Mouse (Mus musculus) kidney, adult 11 months (tissue): ENCODE measurements around the gene Lrrc4.

ENCODE experiments used
- DNase-seq: peaks from one replicate; pipeline ENCODE4 v3.0.0; 2022

The Lrrc4 gene

DNA sequence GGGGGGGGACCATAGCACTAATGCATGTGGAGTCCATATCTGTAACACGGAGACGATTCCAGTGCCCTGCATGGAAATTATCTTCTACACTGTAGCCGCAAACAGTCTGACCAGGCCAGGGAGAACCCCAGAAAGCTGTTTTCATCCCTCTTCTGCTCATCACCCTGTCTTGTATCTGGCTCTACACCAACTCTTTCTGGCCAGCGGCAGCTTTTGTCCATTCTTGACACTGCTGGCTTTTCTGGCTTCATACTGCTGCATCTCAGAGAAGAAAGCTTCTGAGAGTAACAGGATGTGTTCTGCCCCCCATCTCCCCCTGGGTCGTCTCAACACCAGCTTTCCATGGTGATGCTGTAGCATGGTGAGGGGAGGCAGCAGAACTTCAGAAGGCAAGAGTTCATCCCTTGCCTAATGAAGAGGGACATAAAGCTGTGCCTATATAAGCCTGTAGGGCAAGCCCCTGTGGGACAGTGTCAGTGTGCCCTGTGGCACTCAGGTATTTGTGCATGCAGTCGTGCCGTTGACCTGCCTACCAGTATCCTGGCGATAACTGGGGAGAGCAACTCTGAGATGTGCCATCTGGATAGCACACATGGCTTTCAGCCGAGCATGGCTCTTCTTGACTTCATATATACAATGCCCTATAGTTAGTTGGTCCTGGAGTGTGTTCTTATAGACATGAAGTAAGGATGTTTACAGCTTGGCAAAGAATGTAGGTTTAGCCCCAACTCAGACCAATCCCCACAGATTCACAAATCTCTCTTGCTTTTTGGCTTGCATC, 111.0 kb downstream of the Lrrc4 start:
- DNase-seq = no peak

DNA sequence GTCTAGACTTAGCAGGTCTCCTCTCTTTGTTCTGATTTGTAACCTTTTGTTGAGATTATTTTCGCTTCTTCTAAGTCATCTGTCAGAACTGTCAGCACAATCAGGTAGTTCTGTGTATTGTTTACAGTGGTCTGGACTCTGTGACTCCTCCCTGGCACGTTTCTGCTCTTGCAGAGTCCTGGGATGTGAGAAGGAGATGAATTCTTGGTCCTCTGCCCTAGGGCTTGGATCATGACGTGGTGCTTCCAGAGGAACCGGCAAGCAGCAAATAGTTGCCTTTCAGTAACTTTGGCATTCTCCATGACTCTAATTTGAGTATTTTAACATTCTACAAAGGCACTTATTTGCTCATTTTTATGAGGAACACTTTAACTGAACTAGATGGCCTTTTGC, 113.7 kb downstream of the Lrrc4 start:
- no peak for DNase-seq

DNA sequence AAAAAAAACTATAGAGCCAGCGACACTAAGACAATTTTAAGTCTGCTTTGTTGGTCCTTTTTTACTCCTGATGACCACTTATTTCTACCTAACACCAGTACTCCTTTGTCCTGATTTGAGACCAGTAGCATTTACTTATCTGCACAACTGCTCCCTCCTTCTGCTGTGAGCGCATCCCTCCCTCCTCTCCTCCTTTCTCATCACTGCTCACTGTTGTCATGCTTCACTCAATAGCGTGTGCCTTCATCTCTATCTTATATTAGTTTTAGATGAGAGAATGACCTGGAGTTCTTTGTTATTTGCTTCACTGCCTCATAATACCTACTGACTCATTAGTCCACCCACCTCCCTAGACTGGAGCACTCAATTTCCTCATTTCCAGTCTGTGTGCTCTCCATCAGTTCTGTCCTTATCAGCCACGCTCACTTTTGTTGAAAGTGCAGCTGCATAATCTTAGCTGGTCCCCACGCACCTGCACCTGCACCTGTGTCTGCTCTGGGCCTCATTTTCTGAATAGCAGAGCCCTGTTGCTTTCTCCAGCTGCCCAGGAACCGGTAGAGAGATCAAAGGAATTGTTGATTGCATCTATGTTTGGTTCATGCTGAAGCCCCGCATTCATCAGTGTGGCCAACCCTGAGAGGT, 114.2 kb downstream of the Lrrc4 start:
- DNase-seq = no peak

DNA sequence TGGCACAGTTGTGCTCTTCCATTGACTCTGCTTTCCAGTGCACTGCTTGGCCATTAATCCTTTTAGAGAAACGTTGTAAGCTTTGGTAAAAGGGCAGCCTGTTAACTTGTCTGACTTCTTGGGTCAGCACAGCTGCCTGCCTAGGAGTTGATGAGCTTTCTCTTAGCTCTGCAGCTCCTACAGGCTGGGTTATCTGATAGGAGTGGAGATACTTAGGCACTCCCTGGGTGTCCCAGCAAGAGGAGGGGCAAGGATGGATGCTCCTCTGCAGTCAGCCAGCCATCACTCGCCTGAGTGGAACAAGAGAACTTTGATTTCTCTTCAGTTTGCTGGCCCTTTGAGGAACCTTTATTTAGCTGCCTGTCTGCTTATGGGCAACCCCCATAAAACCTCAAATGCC, 121.5 kb downstream of the Lrrc4 start:
- DNase-seq = no peak

DNA sequence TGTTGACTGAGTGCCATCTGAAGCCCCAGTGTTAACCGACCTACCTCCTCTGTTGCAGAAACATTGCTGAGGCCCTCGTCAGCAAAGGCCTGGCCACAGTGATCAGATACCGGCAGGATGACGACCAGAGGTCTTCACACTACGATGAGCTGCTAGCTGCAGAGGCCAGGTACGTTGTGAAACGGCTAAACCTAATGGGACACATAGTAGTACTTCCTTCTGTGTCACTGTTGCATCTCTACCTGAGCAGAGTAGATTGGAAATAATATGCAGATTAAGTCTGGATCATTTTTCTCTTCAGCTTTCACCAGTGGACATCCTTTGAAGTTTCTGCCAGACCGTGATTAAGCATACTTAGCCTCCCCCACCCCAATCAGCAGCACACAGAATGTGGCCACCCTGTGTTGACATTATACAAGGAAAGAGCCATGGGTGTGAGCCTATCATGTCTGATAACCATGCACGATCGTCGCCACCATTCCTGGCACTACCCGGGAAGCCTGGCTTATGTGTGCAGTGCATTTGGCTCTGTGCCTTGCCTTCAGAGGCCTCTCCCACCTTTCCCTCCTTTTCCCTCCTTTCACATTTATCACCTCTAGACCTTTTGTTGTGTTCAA, 124.5 kb downstream of the Lrrc4 start:
- DNase-seq = no peak

DNA sequence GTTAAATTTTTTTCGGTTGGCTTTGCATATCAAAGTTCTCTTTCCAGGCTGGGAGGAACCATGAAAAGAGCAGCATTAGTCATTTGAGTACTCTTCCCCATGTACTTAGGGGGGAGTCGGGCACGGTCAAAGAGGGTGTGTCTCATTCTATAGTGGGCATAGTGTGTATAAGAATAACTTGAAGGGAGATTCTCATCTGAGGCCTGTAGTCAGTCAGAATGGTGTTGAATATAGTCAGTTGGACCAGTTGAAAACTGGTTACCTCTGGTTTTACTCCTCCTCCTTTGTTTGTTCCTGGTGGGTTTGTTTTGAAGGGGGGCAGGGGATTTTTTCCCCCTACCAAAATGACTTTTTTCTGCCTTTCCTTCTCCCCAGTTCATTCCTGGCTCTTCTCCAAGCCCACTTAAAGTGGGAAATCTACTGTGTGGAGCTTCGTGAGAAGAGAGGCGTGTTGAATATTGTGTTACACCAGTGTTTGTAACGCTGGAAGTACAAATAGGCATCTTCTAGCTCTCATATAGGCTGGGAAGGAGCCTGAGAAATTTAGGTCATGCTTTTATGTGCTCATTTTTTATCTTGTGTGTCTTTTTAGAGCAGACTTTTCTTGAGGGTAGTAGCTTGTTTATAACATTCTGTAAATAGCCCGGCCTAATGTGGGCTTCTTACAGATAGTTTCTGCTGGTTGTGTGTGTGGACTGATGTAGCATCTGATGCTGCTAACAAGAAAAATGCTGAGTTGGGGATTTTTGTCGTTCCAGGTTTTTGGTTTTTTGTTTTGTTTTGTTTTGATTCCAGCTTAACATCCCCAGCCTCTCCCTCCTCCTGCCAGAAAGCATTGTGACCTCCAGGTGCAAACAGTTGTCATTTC, 125.2 kb downstream of the Lrrc4 start:
- no peak for DNase-seq

DNA sequence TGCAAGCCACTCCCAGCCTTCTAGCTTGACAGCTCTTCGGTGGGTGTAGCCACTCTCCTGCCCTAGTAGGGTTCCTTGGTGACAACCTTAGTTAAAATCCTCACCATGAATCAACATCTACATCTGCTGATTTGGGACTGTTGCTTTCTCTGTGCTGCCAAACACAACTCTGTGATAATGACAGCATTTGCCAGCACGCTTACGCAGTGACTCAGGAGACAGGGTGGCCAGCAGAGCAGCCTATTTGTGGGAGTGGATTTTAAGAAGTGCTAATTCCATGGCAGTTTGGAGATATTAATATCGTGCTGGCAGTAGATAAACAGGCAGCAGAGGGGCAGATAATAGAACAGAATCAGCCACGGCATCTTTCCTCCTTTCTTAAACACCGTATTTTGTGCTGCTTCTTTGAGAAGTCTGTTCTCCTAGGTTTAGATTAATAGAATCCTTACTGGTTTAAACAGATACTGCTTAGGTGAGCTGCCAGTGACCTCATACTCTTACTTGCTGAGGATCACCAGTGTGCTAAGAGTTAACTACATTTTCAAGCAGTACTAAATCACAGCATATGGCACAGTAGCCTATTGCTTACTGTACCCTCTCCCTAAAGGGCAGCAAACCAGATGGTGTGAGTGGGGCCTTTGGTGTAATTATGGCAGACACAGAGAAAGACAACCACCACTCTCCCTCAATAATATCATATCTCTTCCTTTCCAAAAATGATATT, 126.0 kb downstream of the Lrrc4 start:
- DNase-seq = no peak

DNA sequence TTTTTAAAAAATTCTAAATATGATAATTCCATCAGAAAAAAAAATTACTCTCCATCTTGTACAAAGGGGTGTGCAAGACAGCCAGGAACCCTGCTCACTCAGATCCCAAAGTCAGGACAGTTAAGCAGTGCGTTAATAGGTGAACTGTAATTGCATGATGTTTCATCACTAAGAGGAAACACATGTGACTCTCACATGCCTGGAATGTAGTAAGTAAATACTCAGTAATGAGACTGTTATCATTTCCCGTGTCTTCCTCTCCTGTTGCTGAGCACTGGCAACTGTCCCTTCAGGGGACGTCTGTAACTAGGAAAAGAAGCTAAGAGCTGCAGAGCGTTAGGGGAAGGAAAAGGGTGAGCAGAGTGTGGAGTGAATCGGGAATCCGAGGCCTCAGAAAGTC, 126.9 kb downstream of the Lrrc4 start:
- no peak for DNase-seq

DNA sequence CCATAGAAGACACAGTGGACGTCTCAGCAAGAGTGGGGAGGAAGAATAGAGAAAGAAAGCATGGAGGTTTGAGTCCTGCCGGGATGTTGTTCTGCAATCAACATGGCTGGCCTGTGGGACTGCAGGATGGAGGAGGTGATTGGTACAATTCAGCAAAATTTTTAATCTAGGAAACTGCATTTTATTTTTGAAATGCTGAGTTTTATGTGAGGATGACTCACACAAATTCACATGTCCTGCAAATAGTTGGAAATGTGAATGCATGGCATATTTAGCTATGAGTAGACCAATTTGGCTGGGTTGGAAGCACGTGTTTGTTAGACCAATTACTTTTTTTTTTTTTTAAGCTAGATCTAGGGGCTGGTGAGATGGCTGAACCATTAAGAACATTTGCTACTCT, 134.3 kb downstream of the Lrrc4 start:
- no peak for DNase-seq

DNA sequence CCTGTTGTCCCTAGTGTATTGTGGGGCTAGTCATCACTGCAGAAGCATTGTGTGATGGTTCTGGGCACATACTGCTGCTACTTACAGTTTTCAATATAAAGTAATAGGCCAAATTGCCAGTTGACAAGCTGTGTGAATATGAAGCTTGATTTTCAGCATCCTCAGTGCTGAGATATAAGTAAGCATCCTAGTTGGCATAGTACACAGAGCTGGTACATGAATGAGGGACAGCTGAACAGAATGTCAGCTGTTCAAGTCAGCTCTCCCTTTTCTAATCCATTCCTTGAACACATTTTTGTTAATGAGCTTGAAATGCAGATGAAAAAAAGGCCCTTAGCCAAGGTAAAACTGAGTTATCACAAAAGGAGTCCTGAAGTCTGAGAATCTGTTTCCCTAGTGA, 138.9 kb downstream of the Lrrc4 start:
- no peak for DNase-seq

DNA sequence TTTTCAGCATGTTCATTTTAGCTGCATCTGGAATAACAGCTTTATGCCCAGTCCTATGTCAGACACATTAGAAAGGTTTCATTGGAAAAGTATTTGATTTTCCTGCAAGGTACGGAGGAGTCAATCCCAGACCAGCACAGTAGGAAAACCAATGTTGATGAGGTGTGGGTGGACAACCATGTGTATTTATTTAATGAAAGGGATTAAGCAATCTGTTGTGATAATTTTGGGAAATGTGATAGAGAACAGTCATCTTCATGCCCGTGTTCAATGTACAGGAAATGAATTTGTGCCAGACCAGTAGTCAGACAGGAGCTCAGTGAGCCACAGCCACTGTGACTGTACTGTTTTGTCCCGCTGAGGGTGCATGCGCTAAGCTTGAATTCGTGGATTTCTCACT, 143.8 kb downstream of the Lrrc4 start:
- no peak for DNase-seq

DNA sequence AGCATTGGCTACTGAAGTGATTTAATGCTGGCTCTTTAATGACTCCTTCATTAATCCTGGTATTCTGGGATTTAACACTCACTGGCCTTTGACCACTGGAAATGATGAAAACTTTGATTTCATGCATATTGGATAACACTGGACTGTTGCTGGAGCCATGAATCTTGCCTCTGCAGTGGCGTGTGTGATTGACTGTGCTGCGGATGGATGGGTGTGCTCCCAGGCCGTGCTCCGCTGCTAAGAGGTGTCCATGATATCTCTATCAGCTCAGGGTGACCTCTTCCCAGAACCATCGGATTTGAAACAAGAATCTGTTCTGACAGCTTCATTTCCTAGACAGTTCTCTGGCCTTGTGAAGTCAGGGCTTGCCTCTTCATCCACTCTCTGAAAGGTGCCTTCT, 145.8 kb downstream of the Lrrc4 start:
- DNase-seq = no peak

DNA sequence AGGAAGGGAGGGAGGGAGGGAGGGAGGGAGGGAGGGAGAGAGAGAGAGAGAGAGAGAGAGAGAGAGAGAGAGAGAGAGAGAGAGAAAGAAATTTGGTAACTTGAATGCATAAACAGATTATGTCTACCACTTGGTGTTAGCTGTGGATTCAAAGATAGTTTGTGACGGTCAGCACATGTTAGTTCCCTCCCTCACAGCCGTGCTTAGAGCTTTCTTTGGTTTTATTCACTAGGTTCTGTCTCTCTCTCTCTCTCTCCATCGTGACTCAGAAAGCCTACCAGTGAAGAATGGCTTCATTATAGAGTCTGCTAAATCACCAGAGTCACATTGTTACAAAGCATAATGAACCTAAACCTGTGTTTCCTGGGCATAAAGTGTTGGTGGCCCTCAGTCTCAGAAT, 146.5 kb downstream of the Lrrc4 start:
- DNase-seq = no peak

DNA sequence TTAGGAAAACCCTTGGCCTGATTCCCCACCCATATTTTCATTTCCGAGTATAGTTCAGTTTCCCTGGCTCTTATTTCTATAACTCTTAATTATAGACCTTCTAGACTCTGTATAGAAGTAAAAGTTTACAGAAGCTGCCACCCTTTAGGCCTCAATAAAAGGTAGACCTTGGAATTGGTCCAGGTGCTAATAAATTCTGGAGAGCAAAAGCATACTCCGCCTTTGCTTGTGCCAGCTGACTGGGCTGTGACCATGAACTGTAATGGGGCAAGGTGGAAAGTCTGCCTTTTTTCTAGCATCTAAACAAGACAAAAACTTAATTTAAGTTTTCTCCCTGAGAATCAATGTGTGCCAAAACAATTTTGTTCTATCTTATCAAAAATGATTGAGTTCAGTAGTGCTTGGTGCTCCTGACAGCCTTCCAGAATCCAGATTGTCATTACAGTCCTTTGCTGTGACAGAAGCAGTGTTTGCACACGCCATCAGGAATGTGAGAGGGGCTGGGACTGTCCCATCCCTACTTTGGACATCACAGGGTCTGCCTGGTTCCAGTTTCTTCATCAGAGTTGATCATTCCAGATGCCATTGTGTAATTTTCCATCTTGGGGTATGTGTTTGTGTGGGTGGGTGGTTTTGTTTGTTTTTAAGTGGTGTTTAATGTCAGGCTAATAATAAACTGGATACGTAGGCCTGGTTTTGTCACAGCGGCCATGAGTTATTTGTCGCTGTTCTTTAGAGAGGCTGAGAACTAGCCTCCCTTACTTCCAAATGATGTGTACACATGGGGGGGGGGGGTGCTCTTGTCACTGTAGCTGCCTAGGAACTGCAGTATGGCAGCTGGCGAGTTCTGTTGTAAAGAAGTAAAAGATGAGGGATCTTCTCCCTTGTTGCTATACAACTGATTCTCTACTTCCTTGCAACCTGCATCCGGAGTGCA, 149.8 kb downstream of the Lrrc4 start:
- DNase-seq = no peak

DNA sequence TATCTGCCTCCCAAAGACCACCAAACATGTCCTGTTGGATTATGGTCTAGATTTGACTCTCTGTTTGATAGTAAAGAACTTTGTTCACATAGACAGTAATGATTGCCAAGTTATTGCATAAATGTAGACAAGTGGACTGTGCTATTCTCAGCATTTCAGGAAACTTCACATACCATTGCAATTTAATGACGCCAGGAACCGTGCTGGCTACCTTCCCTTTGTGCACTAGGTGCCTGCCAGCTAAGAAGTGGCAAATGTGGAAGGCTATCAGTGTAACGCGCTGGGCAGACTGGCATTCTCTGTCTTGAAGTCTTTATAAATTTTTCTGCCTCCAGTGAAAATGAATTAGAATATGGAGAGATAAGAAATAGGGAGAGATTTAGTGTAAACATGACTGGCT, 151.0 kb downstream of the Lrrc4 start:
- DNase-seq = peak; percentile 8

DNA sequence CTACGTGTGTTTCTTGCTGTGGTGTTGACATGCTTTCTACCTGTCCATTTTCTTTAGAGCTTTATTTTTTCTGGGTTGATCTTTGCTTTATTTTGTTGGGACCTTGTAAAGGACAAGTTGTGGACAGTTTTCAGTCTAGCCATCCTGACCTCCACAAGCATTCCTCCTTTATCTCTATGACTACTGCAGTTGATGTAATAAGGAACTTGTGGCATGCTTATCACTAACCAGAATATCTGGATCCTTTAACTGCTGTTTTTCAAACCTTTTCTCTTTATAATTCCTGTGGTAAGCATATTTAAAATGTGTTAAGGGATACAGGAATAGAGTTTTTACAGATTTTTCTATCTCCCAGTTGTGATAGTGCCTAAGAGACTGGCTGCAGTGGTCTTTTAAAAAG, 152.7 kb downstream of the Lrrc4 start:
- no peak for DNase-seq

DNA sequence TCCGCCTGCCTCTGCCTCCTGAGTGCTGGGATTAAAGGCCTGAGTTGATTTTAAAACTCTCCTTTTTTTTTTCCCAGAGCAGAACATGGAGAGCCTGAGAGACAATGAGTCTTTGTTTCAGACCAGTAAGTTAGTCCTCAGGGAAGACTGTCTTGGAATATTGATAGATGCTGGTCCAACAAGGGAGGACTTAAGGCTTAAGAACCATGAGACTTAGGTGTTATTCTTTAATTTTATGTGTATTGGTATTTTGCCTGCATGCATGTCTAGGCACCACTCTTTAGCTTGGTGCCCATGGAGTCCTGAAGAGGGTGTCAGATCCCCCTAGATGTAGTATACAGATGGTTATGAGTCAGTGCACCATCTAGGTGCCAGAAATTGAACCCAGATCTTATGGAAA, 156.9 kb downstream of the Lrrc4 start:
- DNase-seq = no peak

DNA sequence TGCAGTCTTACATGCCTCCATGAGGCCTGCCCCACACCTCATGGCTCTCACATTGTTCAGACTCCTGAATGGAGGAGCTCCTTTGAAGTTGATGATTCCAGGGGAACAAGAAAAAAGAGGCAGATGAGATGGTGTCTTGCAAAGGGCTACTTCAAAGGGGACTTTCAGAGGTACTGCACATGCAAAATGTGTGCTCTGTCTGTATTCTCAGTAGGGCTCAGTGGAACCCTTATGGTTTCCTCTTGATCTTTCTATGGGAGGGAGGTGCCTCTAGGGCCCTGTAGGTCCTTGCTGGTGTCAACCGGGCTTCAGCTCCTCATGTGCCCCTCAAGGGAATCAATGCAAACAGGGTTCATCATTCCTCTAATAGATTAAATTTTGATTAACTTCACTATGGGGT, 159.2 kb downstream of the Lrrc4 start:
- no peak for DNase-seq

DNA sequence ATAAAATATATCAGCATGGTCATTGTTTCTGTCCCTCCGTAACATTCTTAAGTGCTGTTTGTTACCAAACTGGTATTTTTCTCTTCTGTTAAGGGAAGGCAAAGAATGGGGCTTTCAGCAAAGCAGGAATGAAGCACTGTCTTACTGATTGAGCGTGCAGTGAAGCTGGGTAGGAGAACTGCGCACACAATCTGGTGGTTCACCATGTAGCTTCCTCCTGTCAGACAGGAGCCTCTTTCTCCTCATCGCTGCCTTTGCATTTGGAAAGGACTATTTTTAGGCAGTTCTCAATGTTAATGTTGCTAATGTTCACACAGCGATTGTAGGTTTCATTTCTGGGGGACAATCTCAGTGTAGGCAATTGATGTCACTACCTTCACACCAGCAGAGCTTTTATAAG, 162.3 kb downstream of the Lrrc4 start:
- DNase-seq = no peak

DNA sequence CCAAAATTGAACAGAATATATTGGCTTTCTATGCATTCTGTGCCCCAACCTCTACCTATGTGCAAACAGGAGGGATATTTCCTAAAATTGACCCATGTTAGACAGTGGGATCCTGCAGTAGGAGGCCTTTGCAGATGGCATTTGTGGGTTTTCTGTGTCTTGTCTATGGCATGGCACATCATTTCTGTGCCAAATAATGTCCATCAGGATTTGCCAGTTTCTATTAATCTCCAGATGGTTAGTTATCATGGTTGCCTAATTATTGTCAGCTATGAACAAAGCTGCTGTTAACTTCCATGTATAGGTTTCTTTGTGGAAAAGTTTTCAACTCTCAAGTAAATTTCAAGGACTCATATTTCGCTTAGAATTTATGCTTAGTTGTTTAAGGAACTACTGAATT, 164.0 kb downstream of the Lrrc4 start:
- DNase-seq = no peak

DNA sequence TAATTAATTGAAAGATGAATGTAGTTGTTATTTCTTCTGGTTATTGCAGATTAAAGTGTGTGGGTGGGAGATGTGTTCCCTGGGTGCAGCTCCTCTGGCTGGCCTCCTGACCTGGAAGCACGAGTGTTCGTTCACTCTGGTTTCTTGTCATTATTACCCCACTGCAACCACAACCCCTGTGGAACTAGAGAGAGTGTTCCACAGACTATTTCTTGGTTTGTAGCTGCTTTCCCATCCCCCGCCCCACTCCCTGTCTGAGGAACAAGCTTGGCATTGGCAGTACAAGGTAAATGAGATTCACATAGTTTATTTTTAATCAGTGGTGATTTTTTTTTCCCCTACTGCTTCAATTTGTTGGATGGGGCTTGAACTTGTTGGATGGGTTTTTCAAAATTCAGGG, 166.8 kb downstream of the Lrrc4 start:
- DNase-seq = no peak

DNA sequence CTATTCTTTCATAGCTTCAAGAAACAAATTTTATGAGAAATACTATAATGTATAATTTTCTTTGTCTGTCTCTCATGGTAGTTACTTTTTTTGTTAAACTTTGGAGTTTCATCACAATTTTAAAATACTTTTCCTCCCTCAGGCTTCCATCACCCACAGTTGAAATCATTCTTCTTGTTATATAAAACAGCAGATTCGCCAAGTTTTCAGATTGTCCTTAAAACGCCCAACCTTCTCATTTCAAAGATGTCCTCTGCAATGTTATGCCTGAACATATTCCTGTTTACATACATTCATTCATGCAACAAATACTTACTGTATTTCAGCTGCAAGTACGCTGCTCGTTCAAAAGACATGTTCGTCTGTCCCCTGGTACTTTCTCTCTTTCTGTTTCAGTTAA, 167.9 kb downstream of the Lrrc4 start:
- DNase-seq = no peak
